Mouse (Mus musculus): ENCODE measurements at regions not wholly inside any gene's neighbourhood (a gene's known extent, or its start where the extent isn't known, plus 50 kb on each side); places are given as distances from the start of the nearest gene placed in this dataset.

GRCm38 (mm10) chr1:128766894-128767268 lies 174.8 kb upstream of the Cxcr4 start:
- 85% methylated on average over 7 of the region's 7 CpGs for WGBS
- no peak for ATAC-seq

DNA sequence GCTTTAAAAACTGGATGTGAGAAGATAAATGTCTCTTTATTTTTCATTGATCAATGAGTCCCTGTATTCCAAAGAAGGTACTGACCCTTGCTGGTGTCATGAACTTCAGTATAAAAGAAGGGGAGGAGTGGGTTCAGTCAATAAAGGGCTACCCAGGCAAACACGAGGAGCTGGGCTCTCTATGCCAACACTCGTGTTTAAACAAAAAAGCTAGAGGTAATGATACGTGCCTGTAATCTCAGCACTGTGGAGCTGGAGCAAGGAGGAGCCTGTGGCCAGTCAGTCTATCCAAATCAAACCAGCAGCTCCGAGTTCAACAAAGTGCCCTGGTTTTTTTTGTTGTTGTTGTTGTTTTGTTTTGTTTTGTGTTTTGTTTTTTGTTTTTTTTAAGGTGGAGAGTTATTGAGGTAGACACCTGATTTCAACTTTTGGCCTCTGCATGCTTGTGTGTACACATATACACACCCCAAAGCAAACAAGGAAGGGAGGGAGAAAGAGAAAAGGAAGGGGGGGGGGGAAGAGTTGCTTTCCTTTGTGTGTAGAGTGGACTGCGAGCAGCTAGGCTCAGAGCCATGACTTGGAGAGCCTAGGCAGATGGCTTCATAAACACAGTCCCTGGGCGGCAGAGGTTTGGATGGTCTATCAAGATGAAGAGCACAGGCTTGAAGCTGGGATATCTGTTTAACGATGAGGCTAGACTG lies 174.2 kb upstream of the Cxcr4 start:
- Histone ChIP-seq H3K27ac (ENCODE audit: low read depth, low read length) (no peak overlapping the region), H3K27me3 (replicated peaks; ENCODE audit: control insufficient read depth, insufficient read depth, low read length) (no peaks in the 10 kb centered on the region), H3K36me3 (ENCODE audit: control insufficient read depth, insufficient read depth, low read length) (no peaks in the 10 kb centered on the region), H3K4me2 (ENCODE audit: low read length) (no peak overlapping the region), H3K9me3 (ENCODE audit: control insufficient read depth, low read length) (no peaks in the 10 kb centered on the region), H3K4me3 (ENCODE audit: low read length) (no peak overlapping the region), H3K9ac (ENCODE audit: low read depth, low read length) (no peak overlapping the region), H3K4me1 (ENCODE audit: control insufficient read depth, insufficient read depth, low read depth, low read length) (no peaks in the 10 kb centered on the region)
- ATAC-seq: no peak
- WGBS: 53% methylated on average over 7 of the region's 7 CpGs

More at GRCm38 (mm10) chr1:128766894-128767268, 174.8 kb upstream of the Cxcr4 start:
- no peaks in the 10 kb centered on the region for H3K4me1 ChIP-seq (ENCODE audit: control insufficient read depth, insufficient read depth, low read depth, low read length)
- no peak overlapping the region for H3K4me3 ChIP-seq (ENCODE audit: low read length)
- H3K36me3 ChIP-seq (ENCODE audit: control insufficient read depth, insufficient read depth, low read length): no peaks in the 10 kb centered on the region
- H3K27me3 ChIP-seq (replicated peaks; ENCODE audit: control insufficient read depth, insufficient read depth, low read length): no peaks in the 10 kb centered on the region
- no peak overlapping the region for H3K27ac ChIP-seq (ENCODE audit: low read depth, low read length)
- H3K9me3 ChIP-seq (ENCODE audit: control insufficient read depth, low read length): no peaks in the 10 kb centered on the region
- H3K4me2 ChIP-seq (ENCODE audit: low read length): no peak overlapping the region
- no peak overlapping the region for H3K9ac ChIP-seq (ENCODE audit: low read depth, low read length)

GRCm38 (mm10) chr1:128765626-128766025 lies 173.5 kb upstream of the Cxcr4 start:
- WGBS: 73% methylated on average over 2 of the region's 2 CpGs
- Histone ChIP-seq H3K27me3 (replicated peaks; ENCODE audit: control insufficient read depth, insufficient read depth, low read length) (no peaks in the 10 kb centered on the region), H3K27ac (ENCODE audit: low read depth, low read length) (no peak overlapping the region), H3K4me1 (ENCODE audit: control insufficient read depth, insufficient read depth, low read depth, low read length) (no peaks in the 10 kb centered on the region), H3K4me2 (ENCODE audit: low read length) (no peak overlapping the region), H3K9ac (ENCODE audit: low read depth, low read length) (no peak overlapping the region), H3K9me3 (ENCODE audit: control insufficient read depth, low read length) (no peaks in the 10 kb centered on the region), H3K36me3 (ENCODE audit: control insufficient read depth, insufficient read depth, low read length) (no peaks in the 10 kb centered on the region), H3K4me3 (ENCODE audit: low read length) (no peak overlapping the region)
- ATAC-seq: no peak

- H3K4me1 ChIP-seq (ENCODE audit: control insufficient read depth, insufficient read depth, low read depth, low read length): no peaks in the 10 kb centered on the region
- no peaks in the 10 kb centered on the region for H3K9me3 ChIP-seq (ENCODE audit: control insufficient read depth, low read length)
- no peak overlapping the region for H3K4me2 ChIP-seq (ENCODE audit: low read length)
- no peak for ATAC-seq
- WGBS: 91% methylated on average over 3 of the region's 3 CpGs
- no peaks in the 10 kb centered on the region for H3K36me3 ChIP-seq (ENCODE audit: control insufficient read depth, insufficient read depth, low read length)
- no peak overlapping the region for H3K4me3 ChIP-seq (ENCODE audit: low read length)
- no peaks in the 10 kb centered on the region for H3K27me3 ChIP-seq (replicated peaks; ENCODE audit: control insufficient read depth, insufficient read depth, low read length)
- no peak overlapping the region for H3K27ac ChIP-seq (ENCODE audit: low read depth, low read length)
- H3K9ac ChIP-seq (ENCODE audit: low read depth, low read length): no peak overlapping the region
Measured at GRCm38 (mm10) chr1:128765142-128765541, 173.0 kb upstream of the Cxcr4 start.

DNA sequence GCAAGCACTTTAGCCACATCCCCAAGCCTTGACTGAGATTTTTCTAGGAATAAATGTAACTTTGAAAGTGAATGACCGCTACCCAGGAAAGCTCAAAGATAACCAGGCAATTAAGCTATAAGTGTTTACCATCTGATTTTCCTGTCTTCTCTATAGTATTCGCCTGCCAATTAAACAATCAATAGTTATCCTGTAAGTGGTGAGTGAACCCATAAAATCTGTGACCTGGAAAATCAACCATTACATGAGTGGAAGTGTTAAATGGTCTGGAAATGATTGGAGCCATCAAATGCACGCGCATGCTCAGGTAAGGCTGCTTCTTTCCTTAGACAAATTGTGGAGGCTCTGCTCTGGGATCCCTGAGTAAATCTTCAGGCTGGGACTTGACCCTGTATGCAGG lies 170.8 kb upstream of the Cxcr4 start:
- Histone ChIP-seq H3K9me3 (ENCODE audit: control insufficient read depth, low read length) (no peaks in the 10 kb centered on the region), H3K27ac (ENCODE audit: low read depth, low read length) (no peak overlapping the region), H3K36me3 (ENCODE audit: control insufficient read depth, insufficient read depth, low read length) (no peaks in the 10 kb centered on the region), H3K4me1 (ENCODE audit: control insufficient read depth, insufficient read depth, low read depth, low read length) (no peaks in the 10 kb centered on the region), H3K27me3 (replicated peaks; ENCODE audit: control insufficient read depth, insufficient read depth, low read length) (no peaks in the 10 kb centered on the region), H3K4me3 (ENCODE audit: low read length) (no peak overlapping the region), H3K4me2 (ENCODE audit: low read length) (no peak overlapping the region), H3K9ac (ENCODE audit: low read depth, low read length) (no peak overlapping the region)
- no peak for ATAC-seq
- 60% methylated on average over 4 of the region's 4 CpGs for WGBS

DNA sequence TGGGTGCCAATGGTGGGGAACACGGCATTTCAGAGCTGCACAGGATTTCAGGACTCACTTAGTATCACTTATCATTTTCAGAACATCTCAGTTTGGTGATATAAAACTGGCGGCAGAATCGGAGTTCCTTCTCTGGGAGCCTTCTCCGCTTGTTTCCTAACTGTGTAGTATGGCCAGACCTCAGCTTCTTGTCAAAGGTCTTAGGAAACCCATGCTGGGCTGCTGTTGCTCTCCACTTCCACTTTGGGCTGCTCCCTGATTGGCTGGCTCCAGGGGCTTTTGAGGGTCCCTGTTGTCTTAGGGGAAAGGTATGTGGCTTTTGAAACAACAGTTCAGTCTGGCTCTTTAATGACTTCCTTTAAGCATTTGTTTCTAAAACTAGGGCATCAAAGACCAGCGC lies 170.0 kb upstream of the Cxcr4 start:
- H3K4me2 ChIP-seq (ENCODE audit: low read length): no peak overlapping the region

DNA sequence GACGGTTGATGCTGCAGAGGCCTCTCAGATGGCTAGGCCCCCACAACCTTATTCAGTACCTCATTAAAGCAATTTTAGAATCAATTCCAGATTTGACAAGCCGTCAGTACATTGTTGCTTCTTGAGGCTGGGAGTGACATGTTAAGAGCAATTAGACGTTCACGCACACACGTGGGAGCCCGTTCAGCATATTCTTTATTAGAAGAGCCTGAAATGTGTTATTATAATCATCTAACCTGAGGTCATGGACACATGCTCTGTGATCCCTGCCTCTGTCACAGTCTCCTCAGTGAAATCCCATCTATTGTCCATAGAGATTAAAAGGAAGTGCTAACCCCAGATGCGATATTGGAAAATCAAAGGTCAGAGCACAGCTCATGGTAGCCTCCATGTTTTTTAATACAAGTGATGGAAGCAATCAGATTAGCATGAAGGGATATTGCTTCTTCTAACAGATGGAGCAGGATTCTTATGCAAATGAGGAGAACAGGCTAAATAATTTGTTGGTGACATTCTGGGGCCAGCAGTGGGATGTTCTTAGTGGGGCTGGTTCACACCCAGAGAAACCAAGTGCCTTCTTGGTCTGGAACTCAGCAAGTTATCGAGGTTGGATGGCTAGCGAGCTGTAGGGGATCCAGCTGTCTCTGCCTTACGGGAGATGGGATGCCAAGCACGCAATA lies 166.8 kb upstream of the Cxcr4 start:
- no peaks in the 10 kb centered on the region for H3K27me3 ChIP-seq (replicated peaks; ENCODE audit: control insufficient read depth, insufficient read depth, low read length)
- ATAC-seq: no peak
- no peak overlapping the region for H3K27ac ChIP-seq (ENCODE audit: low read depth, low read length)
- 66% methylated on average over 11 of the region's 11 CpGs for WGBS
- no peaks in the 10 kb centered on the region for H3K36me3 ChIP-seq (ENCODE audit: control insufficient read depth, insufficient read depth, low read length)
- H3K9me3 ChIP-seq (ENCODE audit: control insufficient read depth, low read length): no peaks in the 10 kb centered on the region
- no peak overlapping the region for H3K4me3 ChIP-seq (ENCODE audit: low read length)
- H3K4me2 ChIP-seq (ENCODE audit: low read length): no peak overlapping the region
- no peak overlapping the region for H3K9ac ChIP-seq (ENCODE audit: low read depth, low read length)
- no peaks in the 10 kb centered on the region for H3K4me1 ChIP-seq (ENCODE audit: control insufficient read depth, insufficient read depth, low read depth, low read length)

More for the DNA sequence above, 170.0 kb upstream of the Cxcr4 start:
- Histone ChIP-seq H3K36me3 (ENCODE audit: control insufficient read depth, insufficient read depth, low read length) (no peaks in the 10 kb centered on the region), H3K9ac (ENCODE audit: low read depth, low read length) (no peak overlapping the region), H3K9me3 (ENCODE audit: control insufficient read depth, low read length) (no peaks in the 10 kb centered on the region), H3K4me3 (ENCODE audit: low read length) (no peak overlapping the region), H3K4me1 (ENCODE audit: control insufficient read depth, insufficient read depth, low read depth, low read length) (no peaks in the 10 kb centered on the region), H3K27me3 (replicated peaks; ENCODE audit: control insufficient read depth, insufficient read depth, low read length) (no peaks in the 10 kb centered on the region), H3K27ac (ENCODE audit: low read depth, low read length) (no peak overlapping the region)
- no peak for ATAC-seq
- WGBS: 77% methylated on average over 5 of the region's 5 CpGs

GRCm38 (mm10) chr1:128758294-128758801 lies 166.3 kb upstream of the Cxcr4 start:
- Histone ChIP-seq H3K36me3 (ENCODE audit: control insufficient read depth, insufficient read depth, low read length) (no peaks in the 10 kb centered on the region), H3K4me2 (ENCODE audit: low read length) (no peak overlapping the region), H3K9ac (ENCODE audit: low read depth, low read length) (no peak overlapping the region), H3K27ac (ENCODE audit: low read depth, low read length) (no peak overlapping the region), H3K4me1 (ENCODE audit: control insufficient read depth, insufficient read depth, low read depth, low read length) (no peaks in the 10 kb centered on the region), H3K27me3 (replicated peaks; ENCODE audit: control insufficient read depth, insufficient read depth, low read length) (no peaks in the 10 kb centered on the region), H3K9me3 (ENCODE audit: control insufficient read depth, low read length) (no peaks in the 10 kb centered on the region), H3K4me3 (ENCODE audit: low read length) (no peak overlapping the region)
- 72% methylated on average over 13 of the region's 13 CpGs for WGBS
- ATAC-seq: no peak

- H3K9me3 ChIP-seq (ENCODE audit: control insufficient read depth, low read length): no peaks in the 10 kb centered on the region
- H3K36me3 ChIP-seq (ENCODE audit: control insufficient read depth, insufficient read depth, low read length): no peaks in the 10 kb centered on the region
- no peak overlapping the region for H3K9ac ChIP-seq (ENCODE audit: low read depth, low read length)
- H3K4me2 ChIP-seq (ENCODE audit: low read length): no peak overlapping the region
- H3K27me3 ChIP-seq (replicated peaks; ENCODE audit: control insufficient read depth, insufficient read depth, low read length): no peaks in the 10 kb centered on the region
- H3K27ac ChIP-seq (ENCODE audit: low read depth, low read length): no peak overlapping the region
- 59% methylated on average over 3 of the region's 3 CpGs for WGBS
- no peak overlapping the region for H3K4me3 ChIP-seq (ENCODE audit: low read length)
- no peak for ATAC-seq
- H3K4me1 ChIP-seq (ENCODE audit: control insufficient read depth, insufficient read depth, low read depth, low read length): no peaks in the 10 kb centered on the region
Measured at GRCm38 (mm10) chr1:128753427-128754012, 161.4 kb upstream of the Cxcr4 start.

All from hindbrain, embryonic 16.5 days (tissue).